Mouse (Mus musculus) C2C12 (cell line): ENCODE data around the gene Gm6993.

Experiments
- CEBPB ChIP-seq: IDR thresholded peaks from one replicate; pipeline ENCODE4 v1.6.1; 2011; ENCODE audit warnings: low read depth, mild to moderate bottlenecking, control low read depth, moderate library complexity
- CTCF ChIP-seq: IDR thresholded peaks from one replicate; pipeline ENCODE4 v1.5.1; 2011; ENCODE audit not compliant: control insufficient read depth, insufficient read depth, insufficient read length
- FOSL1 ChIP-seq: IDR thresholded peaks from one replicate; pipeline ENCODE4 v1.8.0; 2011; ENCODE audit warnings: mild to moderate bottlenecking, low read length; ENCODE audit not compliant: poor library complexity, insufficient read depth, severe bottlenecking
- MAX ChIP-seq: IDR thresholded peaks from one replicate; pipeline ENCODE4 v1.6.1; 2011; ENCODE audit warnings: mild to moderate bottlenecking, control low read depth
- MYOD1 ChIP-seq: IDR thresholded peaks from one replicate; pipeline ENCODE4 v1.6.1; 2011; ENCODE audit warnings: low read depth; ENCODE audit not compliant: control insufficient read depth, insufficient read length
- MYOG ChIP-seq: IDR thresholded peaks from one replicate; pipeline ENCODE4 v1.6.1; 2011; ENCODE audit not compliant: control insufficient read depth, insufficient read length; ENCODE audit errors: extremely low read depth
- USF1 ChIP-seq: IDR thresholded peaks from one replicate; pipeline ENCODE4 v1.6.1; 2011; ENCODE audit warnings: low read depth, mild to moderate bottlenecking, control low read depth, moderate library complexity

GRCm38 (mm10) chr12:31228878-31229277 is 11.7 kb upstream of the Gm6993 start:
- TF ChIP-seq CTCF (no peak), USF1 (no peak), CEBPB (no peak), MAX (no peak), MYOD1 (no peak), FOSL1 (no peak), MYOG (no peak)
